Mouse (Mus musculus) liver, postnatal 0 days (tissue): ENCODE data around the gene Chgb.

ENCODE experiments used
- CTCF ChIP-seq: sonication (generic); IDR thresholded peaks from 2 replicates; pipeline ENCODE4 v1.5.1; 2016; ENCODE audit warnings: antibody characterized with exemption, low read depth
- EP300 ChIP-seq: IDR thresholded peaks from 2 replicates; pipeline ENCODE4 v1.6.1; 2016; ENCODE audit warnings: antibody characterized with exemption, low read depth, mild to moderate bottlenecking

- no peak for TF ChIP-seq CTCF
- no peak for TF ChIP-seq EP300
Observed at GRCm38 (mm10) chr2:132794204-132794586, 13.1 kb downstream of the Chgb start.
